Mouse (Mus musculus): ENCODE results near the gene Cebpe. TPM values are rescaled to one million over a fixed set of nuclear protein-coding genes. Genes with fewer than 3 reads are reported as not detected.

The Cebpe gene
- 119 and 152 TPM in 2 replicates for total RNA-seq (2023)

GRCm38 (mm10) chr14:54712074-54712473 is at the start of gene Cebpe:
TSS of gene Cebpe (minus strand) at chr14:54712174.

GRCm38 (mm10) chr14:54698733-54699132 is 13.2 kb downstream of the Cebpe start, which contains the start of gene Gm29776:
TSS of gene Gm29776 (minus strand) at chr14:54698833.

GRCm38 (mm10) chr14:54686522-54687143 is 25.3 kb downstream of the Cebpe start, which contains the start of gene Acin1:
TSS of gene Acin1 (minus strand) at chr14:54686931.

GRCm38 (mm10) chr14:54686063-54686521 is 25.9 kb downstream of the Cebpe start, which contains the start of gene 1700123O20Rik:
TSS of gene 1700123O20Rik (plus strand) at chr14:54686216.

Other genes with a start within 250 kb of the Cebpe start
- 106 and 114 TPM in 2 replicates for gene Lrp10, start 248.0 kb downstream of the Cebpe start, total RNA-seq (2023)
- gene Rem2, start 236.1 kb downstream of the Cebpe start, total RNA-seq (2023), result 0.25 TPM in 1 of 2 replicates, not detected in the other
- gene Prmt5, start 194.6 kb downstream of the Cebpe start, total RNA-seq (2023), result 9.2 and 9.3 TPM in 2 replicates
- 14.4 and 22.8 TPM in 2 replicates for gene Haus4, start 157.6 kb downstream of the Cebpe start, total RNA-seq (2023)
- gene Ajuba, start 134.6 kb downstream of the Cebpe start, total RNA-seq (2023), result 0.25 TPM in 1 of 2 replicates, not detected in the other
- gene 4931414P19Rik, start 106.2 kb downstream of the Cebpe start, total RNA-seq (2023), result 1.2 and 4.8 TPM in 2 replicates
- 55.2 and 60.7 TPM in 2 replicates for gene Psmb5, start 94.2 kb downstream of the Cebpe start, total RNA-seq (2023)
- not detected in 2 replicates for gene Psmb11, start 90.7 kb downstream of the Cebpe start, total RNA-seq (2023)
- not detected in 2 replicates for gene Gm17606, start 71.2 kb downstream of the Cebpe start, total RNA-seq (2023)
- gene Cdh24, start 70.8 kb downstream of the Cebpe start, total RNA-seq (2023), result 1.7 and 2.3 TPM in 2 replicates
- 29.1 and 34.7 TPM in 2 replicates for gene 1700123O20Rik, start 26.0 kb downstream of the Cebpe start, total RNA-seq (2023)
- gene Acin1, start 25.2 kb downstream of the Cebpe start, total RNA-seq (2023), result 250 and 327 TPM in 2 replicates
- gene Gm29776, start 13.3 kb downstream of the Cebpe start, total RNA-seq (2023), result 0.25 and 0.39 TPM in 2 replicates
- 2.7 and 3.4 TPM in 2 replicates for gene Slc7a8, start 69.8 kb upstream of the Cebpe start, total RNA-seq (2023)
- gene Rnf212b, start 102.0 kb upstream of the Cebpe start, total RNA-seq (2023), result not detected in 2 replicates
- 7.4 and 9.4 TPM in 2 replicates for gene Homez, start 158.8 kb upstream of the Cebpe start, total RNA-seq (2023)
- gene Ppp1r3e, start 165.4 kb upstream of the Cebpe start, total RNA-seq (2023), result 1.4 and 1.8 TPM in 2 replicates
- gene Bcl2l2, start 171.2 kb upstream of the Cebpe start, total RNA-seq (2023), result 5.9 and 9.7 TPM in 2 replicates
- 1.8 and 1.9 TPM in 2 replicates for gene Gm20521, start 171.3 kb upstream of the Cebpe start, total RNA-seq (2023)
- gene Pabpn1, start 180.3 kb upstream of the Cebpe start, total RNA-seq (2023), result 133 and 150 TPM in 2 replicates
- 0.32 and 0.51 TPM in 2 replicates for gene Slc22a17, start 201.0 kb upstream of the Cebpe start, total RNA-seq (2023)
- gene Efs, start 214.0 kb upstream of the Cebpe start, total RNA-seq (2023), result not detected in 2 replicates
- gene Il25, start 220.5 kb upstream of the Cebpe start, total RNA-seq (2023), result not detected in 2 replicates
- gene Cmtm5, start 224.1 kb upstream of the Cebpe start, total RNA-seq (2023), result not detected in 2 replicates